Mouse (Mus musculus) embryonic facial prominence, embryonic 13.5 days (tissue): ENCODE results near the gene Mrps18c. TPM values are rescaled to one million over a fixed set of nuclear protein-coding genes. Genes with fewer than 3 reads are reported as not detected.
A peak's percentile ranks its signal among the peaks of the same experiment; 100 is the strongest.

Source experiments
- ATAC-seq: fragments of 200-750 bp; cut with Nextera tagmentation; 2 replicates; pipeline ENCODE4 v1.8.0; 2017; ENCODE audit warnings: low read depth; ENCODE audit not compliant: insufficient number of reproducible peaks, insufficient read depth, low FRiP score, low TSS enrichment
- H3K27ac ChIP-seq: fragments of 300-500 bp; sonication (generic); 2 replicates; pipeline ENCODE4 v1.5.1; 2015; ENCODE audit warnings: moderate library complexity, mild to moderate bottlenecking, inconsistent platforms
- H3K27me3 ChIP-seq: fragments of 300-500 bp; sonication (generic); 2 replicates; pipeline ENCODE4 v1.6.1; 2015; ENCODE audit warnings: mild to moderate bottlenecking, inconsistent platforms
- H3K36me3 ChIP-seq: fragments of 300-500 bp; sonication (generic); 2 replicates; pipeline ENCODE4 v1.6.1; 2015; ENCODE audit warnings: mild to moderate bottlenecking, inconsistent platforms
- H3K4me1 ChIP-seq: fragments of 300-500 bp; sonication (generic); 2 replicates; pipeline ENCODE4 v1.6.1; 2015; ENCODE audit warnings: inconsistent platforms
- H3K4me2 ChIP-seq: fragments of 300-500 bp; sonication (generic); 2 replicates; pipeline ENCODE4 v1.6.1; 2015; ENCODE audit warnings: moderate library complexity, mild to moderate bottlenecking, inconsistent platforms
- H3K4me3 ChIP-seq: fragments of 300-500 bp; sonication (generic); 2 replicates; pipeline ENCODE4 v1.5.1; 2015; ENCODE audit warnings: mild to moderate bottlenecking, inconsistent platforms
- H3K9ac ChIP-seq: fragments of 300-500 bp; sonication (generic); 2 replicates; pipeline ENCODE4 v1.6.1; 2015; ENCODE audit warnings: mild to moderate bottlenecking, inconsistent platforms
- H3K9me3 ChIP-seq: fragments of 300-500 bp; sonication (generic); 2 replicates; pipeline ENCODE4 v1.6.1; 2016; ENCODE audit warnings: inconsistent platforms
- WGBS: fragments of 180-500 bp; shearing (Covaris S2); methylation state at CpG from one replicate; pipeline ENCODE4 v1.1.7; 2015; ENCODE audit warnings: mixed read lengths; 5-methylcytosine and 5-hydroxymethylcytosine counted together
- polyA plus RNA-seq: library from polyadenylated mRNA; unstranded; fragments of >200 nt; fragmentation: Nextera tagmentation; extraction: Ambion mirVana; gene quantifications from 2 replicates; pipeline ENCODE4 v1.2.1, GENCODE M21; 2015

Gene Mrps18c
- 173 and 181 TPM in 2 replicates for polyA plus RNA-seq

DNA sequence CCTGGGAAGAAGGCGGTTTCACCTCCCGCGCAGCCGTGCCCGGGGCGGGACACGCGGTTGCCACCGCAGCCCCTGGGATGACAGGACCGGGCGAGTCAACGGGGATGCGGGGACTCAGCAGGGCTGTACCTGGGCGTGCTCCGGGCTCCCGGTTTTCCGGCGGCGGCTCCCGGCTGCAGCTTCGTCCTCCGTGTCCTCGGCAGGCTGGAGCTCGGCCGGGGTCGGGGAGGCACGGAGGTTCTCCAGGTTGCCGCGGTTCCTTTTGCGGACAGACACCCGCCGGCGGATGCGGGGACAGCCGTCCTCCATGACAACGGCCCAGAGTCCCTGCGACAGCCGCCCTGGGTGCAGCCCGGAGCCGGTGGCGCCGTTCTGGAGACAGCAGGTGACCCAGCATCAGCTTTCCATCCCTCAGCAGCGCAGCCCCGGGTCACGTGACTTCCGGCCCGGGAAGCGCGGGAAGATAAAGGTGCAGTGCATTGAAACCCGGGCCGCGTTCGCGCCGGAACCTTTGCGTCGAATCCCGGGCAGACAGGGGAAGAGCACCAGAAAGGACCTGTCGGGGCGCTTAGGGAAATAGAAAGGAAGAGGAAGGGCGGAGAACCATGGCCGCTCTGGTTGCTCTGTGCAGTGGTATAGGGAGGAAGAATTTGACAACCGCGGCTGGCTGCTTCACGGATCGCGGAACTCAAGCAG, at the start of gene Mrps18c, which contains the start of gene Helq:
Mrps18c (plus strand) TSS at position 463 of the 696 bp plus-strand sequence.
Helq (minus strand) TSS at position 434 of the 696 bp plus-strand sequence.
- WGBS = under 1% methylated on average over 67 of the region's 67 CpGs
- Histone ChIP-seq H3K9ac (peak within 1 kb of the TSS; percentile 85), H3K4me2 (peak within 1 kb of the TSS; percentile 90), H3K9me3 (no peaks in the 10 kb centered on the region), H3K36me3 (peaks cover 29% of the 10 kb centered on the region), H3K4me3 (peak within 1 kb of the TSS; percentile 71), H3K27ac (no peak within 1 kb of the TSS), H3K27me3 (no peaks in the 10 kb centered on the region), H3K4me1 (peaks cover 14% of the 10 kb centered on the region)
- peak; percentile 95 for ATAC-seq

- H3K4me1 ChIP-seq = no peaks in the 10 kb centered on the region
- no peaks in the 10 kb centered on the region for H3K27me3 ChIP-seq
- no peak overlapping the region for H3K4me2 ChIP-seq
- H3K4me3 ChIP-seq = no peak overlapping the region
- no peak for ATAC-seq
- 83% methylated on average over 10 of the region's 10 CpGs for WGBS
- H3K9ac ChIP-seq = no peak overlapping the region
- H3K27ac ChIP-seq = no peak overlapping the region
- no peaks in the 10 kb centered on the region for H3K36me3 ChIP-seq
- H3K9me3 ChIP-seq = no peaks in the 10 kb centered on the region
These were observed 47.7 kb upstream of the Mrps18c start for GRCm38 (mm10) chr5:100750617-100751255.

- Histone ChIP-seq H3K27ac (no peak overlapping the region), H3K36me3 (no peaks in the 10 kb centered on the region), H3K9me3 (no peaks in the 10 kb centered on the region), H3K4me1 (no peaks in the 10 kb centered on the region), H3K4me2 (no peak overlapping the region), H3K27me3 (no peaks in the 10 kb centered on the region), H3K9ac (no peak overlapping the region), H3K4me3 (no peak overlapping the region)
- no peak for ATAC-seq
- WGBS = 75% methylated on average over 4 of the region's 4 CpGs
These were observed 46.8 kb upstream of the Mrps18c start for GRCm38 (mm10) chr5:100751655-100752054.

DNA sequence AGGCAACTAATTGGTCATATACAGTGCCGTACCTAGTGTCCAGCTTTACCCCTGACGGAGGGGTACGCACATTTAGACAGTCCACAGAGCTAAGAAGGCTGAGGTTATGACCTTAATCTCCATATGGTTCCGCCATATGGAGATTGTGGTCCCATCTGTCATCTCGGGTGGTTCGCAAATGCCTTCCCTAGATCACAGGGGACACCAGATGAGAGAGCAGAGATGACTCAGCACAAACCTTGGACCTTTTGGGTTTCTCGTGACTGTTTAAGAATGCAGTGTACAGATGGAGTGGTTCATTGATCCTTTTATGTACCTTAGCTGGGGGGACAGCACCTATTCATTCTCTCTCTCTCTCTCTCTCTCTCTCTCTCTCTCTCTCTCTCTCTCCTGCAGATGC, 45.0 kb upstream of the Mrps18c start:
- ATAC-seq = no peak

DNA sequence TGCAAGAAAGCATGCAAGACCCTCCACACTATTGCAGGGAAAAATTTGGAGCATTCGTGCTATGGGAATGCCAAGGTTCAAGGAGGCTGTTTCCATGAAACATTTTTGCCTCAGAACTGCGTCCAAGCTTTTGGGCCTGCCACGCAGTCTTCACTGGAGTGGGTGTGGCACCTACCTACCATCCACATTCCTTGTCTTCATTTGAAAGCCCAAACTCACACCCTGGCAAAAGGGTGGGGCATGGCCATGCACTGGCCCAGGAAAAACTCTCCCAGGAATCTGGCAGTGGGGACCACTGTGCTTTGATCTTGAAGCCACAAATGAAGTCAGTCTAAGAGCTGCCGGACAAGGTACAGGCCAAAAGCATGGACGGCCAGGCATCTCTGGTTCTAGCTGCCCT, 40.3 kb upstream of the Mrps18c start:
- no peaks in the 10 kb centered on the region for H3K9me3 ChIP-seq
- H3K4me3 ChIP-seq = no peak overlapping the region
- H3K4me1 ChIP-seq = no peaks in the 10 kb centered on the region
- no peak for ATAC-seq
- H3K4me2 ChIP-seq = no peak overlapping the region
- H3K27me3 ChIP-seq = no peaks in the 10 kb centered on the region
- no peak overlapping the region for H3K9ac ChIP-seq
- no peak overlapping the region for H3K27ac ChIP-seq
- H3K36me3 ChIP-seq = peaks cover 16% of the 10 kb centered on the region
- 92% methylated on average over 5 of the region's 5 CpGs for WGBS

More for the DNA sequence above, 45.0 kb upstream of the Mrps18c start:
- WGBS = 71% methylated on average over 7 of the region's 7 CpGs
- Histone ChIP-seq H3K4me3 (no peak overlapping the region), H3K36me3 (no peaks in the 10 kb centered on the region), H3K9me3 (no peaks in the 10 kb centered on the region), H3K27me3 (no peaks in the 10 kb centered on the region), H3K9ac (no peak overlapping the region), H3K27ac (no peak overlapping the region), H3K4me1 (no peaks in the 10 kb centered on the region), H3K4me2 (no peak overlapping the region)

DNA sequence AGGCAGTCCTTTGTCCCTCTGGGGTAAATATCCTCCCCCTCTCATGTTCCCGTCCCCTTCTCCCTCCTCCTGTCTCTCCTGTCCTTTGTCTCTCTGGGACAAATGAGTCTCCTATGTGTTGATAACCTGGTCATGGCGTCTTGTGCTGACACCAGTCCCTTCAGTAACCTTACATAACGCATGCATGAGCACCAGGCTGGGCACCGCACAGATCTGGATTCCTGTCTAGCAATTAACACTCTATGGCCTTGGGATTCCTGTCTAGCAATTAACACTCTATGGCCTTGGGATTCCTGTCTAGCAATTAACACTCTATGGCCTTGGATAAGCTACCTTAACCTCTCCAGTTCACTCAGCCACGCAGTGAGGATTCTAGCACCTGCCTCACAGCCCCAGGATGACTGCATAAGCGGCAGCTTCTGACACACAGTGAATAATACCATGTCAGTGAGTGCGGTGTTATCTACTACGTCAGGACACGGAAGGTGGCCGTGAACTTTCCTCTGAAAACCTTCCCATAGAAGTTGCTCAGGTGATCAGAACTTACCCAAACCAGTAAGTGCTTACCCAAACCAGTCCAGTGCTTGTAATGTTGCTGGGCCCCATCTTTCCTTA, 38.3 kb upstream of the Mrps18c start:
- Histone ChIP-seq H3K4me2 (no peak overlapping the region), H3K36me3 (peaks cover 36% of the 10 kb centered on the region), H3K27me3 (no peaks in the 10 kb centered on the region), H3K9me3 (no peaks in the 10 kb centered on the region), H3K27ac (no peak overlapping the region), H3K9ac (no peak overlapping the region), H3K4me3 (no peak overlapping the region), H3K4me1 (no peaks in the 10 kb centered on the region)
- WGBS = 89% methylated on average over 10 of the region's 10 CpGs
- ATAC-seq = no peak

DNA sequence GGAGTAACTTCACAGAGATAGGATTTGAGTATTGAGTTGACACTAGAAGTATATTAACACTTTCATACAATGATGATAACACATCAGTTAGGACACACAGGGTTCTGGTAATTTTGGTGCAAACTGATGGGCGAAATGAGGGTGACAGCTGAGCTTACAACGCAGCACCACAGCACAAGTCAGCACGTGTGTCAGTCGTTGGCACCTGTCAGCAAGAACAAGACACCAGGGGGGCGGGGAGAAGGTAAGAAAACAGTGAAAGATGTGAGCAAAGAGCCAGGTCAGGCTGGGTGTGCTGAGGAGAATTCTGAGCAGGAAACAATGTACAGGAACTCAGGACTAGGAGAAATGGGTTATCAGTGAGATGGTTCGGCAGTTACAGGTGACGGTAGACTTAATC, 36.7 kb upstream of the Mrps18c start:
- no peak for ATAC-seq
- Histone ChIP-seq H3K27me3 (no peaks in the 10 kb centered on the region), H3K4me1 (no peaks in the 10 kb centered on the region), H3K9ac (no peak overlapping the region), H3K27ac (no peak overlapping the region), H3K4me3 (no peak overlapping the region), H3K36me3 (peaks cover 48% of the 10 kb centered on the region), H3K9me3 (no peaks in the 10 kb centered on the region), H3K4me2 (no peak overlapping the region)
- 87% methylated on average over 7 of the region's 7 CpGs for WGBS

DNA sequence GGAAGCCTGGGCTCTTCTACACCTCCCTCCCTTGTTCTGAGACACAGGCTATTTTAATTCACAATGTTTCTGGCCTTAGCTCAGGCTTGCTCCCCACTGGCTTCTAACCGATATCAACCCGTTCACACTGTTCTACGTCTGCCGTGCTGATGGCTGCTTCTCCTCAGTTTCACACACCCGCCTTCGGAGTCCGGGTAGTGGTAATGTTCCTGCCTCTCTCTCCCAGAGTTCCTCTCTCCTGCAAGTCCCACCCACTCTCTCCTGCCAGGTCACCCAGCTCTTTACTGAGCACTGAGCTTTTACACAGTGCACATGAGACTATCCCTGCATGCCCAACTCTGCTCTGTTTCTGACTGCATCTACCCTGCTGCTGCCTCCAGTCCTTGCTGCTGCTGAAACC, 32.4 kb upstream of the Mrps18c start:
- no peaks in the 10 kb centered on the region for H3K27me3 ChIP-seq
- no peak overlapping the region for H3K27ac ChIP-seq
- 94% methylated on average over 7 of the region's 7 CpGs for WGBS
- no peaks in the 10 kb centered on the region for H3K4me1 ChIP-seq
- H3K9me3 ChIP-seq = no peaks in the 10 kb centered on the region
- H3K9ac ChIP-seq = no peak overlapping the region
- no peak overlapping the region for H3K4me3 ChIP-seq
- no peak for ATAC-seq
- H3K4me2 ChIP-seq = no peak overlapping the region
- peaks cover 82% of the 10 kb centered on the region for H3K36me3 ChIP-seq

DNA sequence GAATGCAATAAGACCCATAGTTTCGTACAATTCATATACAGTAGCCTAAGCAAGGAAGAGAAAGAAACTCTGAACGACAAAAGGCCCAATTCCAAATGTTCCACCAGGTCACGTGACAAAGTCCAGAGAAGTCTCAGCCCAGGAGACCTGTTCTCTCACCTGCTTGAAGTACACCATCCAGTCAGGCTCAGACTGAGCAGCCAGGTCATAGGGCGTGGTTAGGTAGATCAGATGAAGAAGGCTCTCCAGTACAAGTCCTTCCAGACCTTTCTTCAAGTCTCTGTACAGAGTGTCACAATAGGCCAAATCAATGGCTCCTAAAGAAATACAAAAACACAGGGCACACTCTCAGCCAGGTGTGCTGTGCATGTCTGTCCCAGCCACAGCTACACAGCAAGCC, 26.9 kb upstream of the Mrps18c start:
- H3K4me1 ChIP-seq = no peaks in the 10 kb centered on the region
- no peaks in the 10 kb centered on the region for H3K9me3 ChIP-seq
- H3K27me3 ChIP-seq = no peaks in the 10 kb centered on the region
- H3K27ac ChIP-seq = no peak overlapping the region
- 90% methylated on average over 4 of the region's 4 CpGs for WGBS
- H3K4me2 ChIP-seq = no peak overlapping the region
- no peak for ATAC-seq
- no peak overlapping the region for H3K9ac ChIP-seq
- H3K4me3 ChIP-seq = no peak overlapping the region
- H3K36me3 ChIP-seq = peaks cover 78% of the 10 kb centered on the region

DNA sequence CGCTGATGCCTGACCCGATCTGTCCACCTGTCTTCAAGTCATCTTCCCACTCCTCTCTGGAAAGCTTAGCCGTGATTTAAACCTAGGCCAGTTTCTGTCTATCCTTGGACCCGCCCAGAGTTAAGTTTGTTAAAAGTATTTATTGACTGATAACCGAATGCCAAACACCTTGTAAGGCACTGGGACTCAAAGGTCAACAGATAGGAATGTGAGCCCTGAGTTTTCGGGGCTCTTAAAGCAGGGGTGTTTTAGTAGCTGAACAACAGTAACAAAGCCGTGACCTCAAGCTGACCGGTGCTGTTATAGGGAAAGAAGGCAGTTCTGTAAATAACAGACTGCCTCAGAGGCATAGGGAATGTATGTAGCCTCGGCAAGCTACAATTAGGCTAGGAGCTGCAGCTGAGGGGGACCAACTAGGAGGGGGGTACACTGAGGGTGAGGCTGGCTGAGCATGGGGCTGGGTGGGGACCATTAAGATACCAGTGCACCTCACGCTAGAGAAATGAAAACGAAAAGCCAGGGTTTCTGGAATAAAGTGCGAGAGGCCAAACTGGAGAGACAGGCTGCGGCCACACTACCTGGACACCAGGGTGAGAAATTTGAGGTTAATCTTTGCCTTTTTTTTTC, 22.5 kb upstream of the Mrps18c start:
- WGBS = 90% methylated on average over 13 of the region's 13 CpGs
- Histone ChIP-seq H3K4me1 (no peaks in the 10 kb centered on the region), H3K4me3 (no peak overlapping the region), H3K4me2 (no peak overlapping the region), H3K27ac (no peak overlapping the region), H3K36me3 (peaks cover 74% of the 10 kb centered on the region), H3K27me3 (no peaks in the 10 kb centered on the region), H3K9ac (no peak overlapping the region), H3K9me3 (no peaks in the 10 kb centered on the region)
- ATAC-seq = no peak

DNA sequence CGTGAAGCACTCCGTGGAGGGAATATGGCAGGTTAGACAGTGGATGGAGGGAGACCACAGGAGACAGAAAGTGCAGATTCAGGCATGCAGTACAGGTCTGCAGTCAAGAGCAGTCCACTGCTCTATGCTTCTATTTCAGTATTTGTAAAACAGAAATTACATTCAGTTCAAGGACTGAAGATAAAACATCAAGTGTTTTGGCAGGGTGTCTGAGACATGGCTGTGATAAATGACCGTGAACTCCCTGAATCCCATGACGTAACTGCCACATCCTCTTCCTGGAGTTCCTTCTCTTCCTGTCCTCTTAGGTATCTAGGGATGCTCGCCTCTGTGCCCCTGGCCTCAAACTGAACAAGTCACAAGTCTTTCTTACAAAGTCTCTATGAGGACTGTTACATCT, 21.5 kb upstream of the Mrps18c start:
- ATAC-seq = no peak
- 94% methylated on average over 5 of the region's 5 CpGs for WGBS

More for the DNA sequence above, 21.5 kb upstream of the Mrps18c start:
- H3K9me3 ChIP-seq = no peaks in the 10 kb centered on the region
- no peak overlapping the region for H3K4me2 ChIP-seq
- H3K36me3 ChIP-seq = peaks cover 74% of the 10 kb centered on the region
- H3K27me3 ChIP-seq = no peaks in the 10 kb centered on the region
- H3K4me1 ChIP-seq = no peaks in the 10 kb centered on the region
- H3K4me3 ChIP-seq = no peak overlapping the region
- H3K9ac ChIP-seq = no peak overlapping the region
- no peak overlapping the region for H3K27ac ChIP-seq
